Mouse (Mus musculus): ENCODE measurements around the gene Spin2c. TPM values are rescaled to one million over a fixed set of nuclear protein-coding genes. Genes with fewer than 3 reads are reported as not detected.

Spin2c gene
- 20.5 and 21.8 TPM in 2 replicates for polyA plus RNA-seq (2015; fragmentation: Nextera tagmentation; extraction: Ambion mirVana)

DNA sequence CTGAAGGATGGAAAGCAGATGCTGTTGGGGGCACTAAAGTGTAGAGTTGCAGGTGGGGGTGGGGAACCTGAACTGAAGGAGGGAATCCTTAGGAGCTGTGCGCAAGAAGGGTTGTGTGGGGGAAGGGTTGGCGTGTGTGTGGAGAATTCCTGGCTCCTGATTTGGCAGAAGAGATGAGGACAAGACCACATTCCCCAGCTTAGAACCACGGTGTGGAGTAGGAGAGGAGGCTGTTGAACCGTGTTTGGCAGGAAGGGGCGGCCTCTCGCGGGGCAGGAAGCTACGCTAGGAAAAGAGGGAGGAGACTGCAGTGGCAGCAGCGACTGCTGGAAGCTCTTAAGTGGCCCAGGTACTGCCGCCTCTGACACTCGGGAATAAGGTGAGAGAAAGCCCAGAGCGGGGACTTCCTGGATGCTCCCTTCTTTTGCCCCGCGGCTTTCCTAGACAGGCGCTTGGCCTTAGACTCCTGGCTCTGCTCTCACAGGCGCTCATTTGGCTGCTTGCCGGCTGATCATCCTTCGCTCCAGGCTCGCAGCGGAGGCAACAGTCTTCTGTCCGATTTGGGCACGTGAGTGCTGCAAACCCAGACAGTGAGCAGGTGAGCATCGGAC, at the start of gene Spin2c:
Spin2c (plus strand) TSS at position 275 of the 611 bp plus-strand sequence.
- Histone ChIP-seq H3K27ac (replicated peaks) (peak within 1 kb of the TSS; percentile 85), H3K27me3 (no peaks in the 10 kb centered on the region), H3K36me3 (no peaks in the 10 kb centered on the region), H3K4me3 (replicated peaks) (peak within 1 kb of the TSS; percentile 56), H3K9me3 (replicated peaks) (no peaks in the 10 kb centered on the region), H3K4me2 (replicated peaks) (peak within 1 kb of the TSS; percentile 51), H3K4me1 (no peaks in the 10 kb centered on the region), H3K9ac (peak within 1 kb of the TSS; percentile 24)
- ATAC-seq (ENCODE audit: insufficient number of reproducible peaks, low FRiP score, low TSS enrichment, low read depth), result peak; percentile 89
- WGBS, result 23% methylated on average over 23 of the region's 23 CpGs

DNA sequence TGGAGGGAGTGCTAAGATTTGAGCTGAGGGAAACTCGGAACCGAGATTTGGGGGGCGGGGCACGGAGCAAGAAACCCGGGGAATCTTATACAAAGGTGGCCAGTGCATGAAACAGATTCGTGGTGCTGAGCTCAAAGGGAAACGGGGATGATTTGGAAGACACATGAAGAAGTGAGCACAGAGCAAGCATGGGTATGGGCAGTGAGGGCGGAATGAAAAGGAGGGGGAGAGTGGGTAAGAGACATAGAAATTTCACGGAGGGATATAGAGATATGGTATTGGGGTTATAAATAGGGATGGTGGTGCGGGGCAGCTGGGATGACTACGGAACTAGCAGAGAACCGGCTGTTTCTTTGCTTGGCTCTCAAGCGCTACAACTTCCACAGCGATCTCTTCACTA, 581 bp downstream of the Spin2c start:
- H3K36me3 ChIP-seq, result no peaks in the 10 kb centered on the region
- 0 out of 2 replicates have a peak overlapping the region, but pooled peaks have one; percentile 24 for H3K9ac ChIP-seq
- H3K4me3 ChIP-seq (replicated peaks), result peak overlapping the region; percentile 56
- peak overlapping the region; percentile 85 for H3K27ac ChIP-seq (replicated peaks)
- WGBS, result 13% methylated on average over 14 of the region's 14 CpGs
- H3K9me3 ChIP-seq (replicated peaks), result no peaks in the 10 kb centered on the region
- H3K27me3 ChIP-seq, result no peaks in the 10 kb centered on the region
- peak overlapping the region; percentile 51 for H3K4me2 ChIP-seq (replicated peaks)
- no peak for ATAC-seq (ENCODE audit: insufficient number of reproducible peaks, low FRiP score, low TSS enrichment, low read depth)
- no peaks in the 10 kb centered on the region for H3K4me1 ChIP-seq

Other genes with a start within 250 kb of the Spin2c start
- 8.7 and 9.2 TPM in 2 replicates for gene Kctd12b, start 135.8 kb upstream of the Spin2c start, polyA plus RNA-seq (2015; fragmentation: Nextera tagmentation; extraction: Ambion mirVana)
- 125 and 132 TPM in 2 replicates for gene Nbdy, start 108.6 kb upstream of the Spin2c start, polyA plus RNA-seq (2015; fragmentation: Nextera tagmentation; extraction: Ambion mirVana)
- not detected in 2 replicates for gene Samt1, start 180.4 kb downstream of the Spin2c start, polyA plus RNA-seq (2015; fragmentation: Nextera tagmentation; extraction: Ambion mirVana)
- gene 4921511M17Rik, start 201.6 kb downstream of the Spin2c start, polyA plus RNA-seq (2015; fragmentation: Nextera tagmentation; extraction: Ambion mirVana), result not detected in 2 replicates
- gene Gm10057, start 222.8 kb downstream of the Spin2c start, polyA plus RNA-seq (2015; fragmentation: Nextera tagmentation; extraction: Ambion mirVana), result not detected in 2 replicates

Measured in embryonic facial prominence, embryonic 15.5 days (tissue).